Mouse (Mus musculus) urinary bladder, postnatal 25 days (tissue): ENCODE measurements around the gene Sgcg.
A peak's percentile ranks its signal among the peaks of the same experiment; 100 is the strongest.

ENCODE experiments used
- DNase-seq: peaks from one replicate; pipeline ENCODE4 v3.0.0; 2022; ENCODE audit warnings: low spot score

Sgcg gene

DNA sequence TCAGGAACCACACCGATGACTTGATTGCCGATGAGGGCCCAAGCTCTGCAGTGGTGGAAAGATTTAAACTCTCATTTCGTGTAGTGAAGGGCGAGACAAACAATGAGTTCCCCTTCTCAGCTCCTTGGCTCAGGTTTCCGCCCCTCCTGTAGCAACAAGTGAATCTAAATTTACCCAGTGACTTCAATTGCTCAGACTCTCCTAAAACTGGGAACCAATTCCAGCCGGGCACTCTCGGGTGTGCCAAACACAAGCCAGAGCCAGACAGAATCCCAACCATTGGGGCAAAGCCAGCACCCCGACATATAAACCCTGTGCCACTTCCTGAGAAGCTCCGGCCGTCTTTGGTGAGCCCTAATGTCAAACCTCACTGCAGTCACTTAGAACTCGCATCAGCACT is at the start of gene Sgcg:
Gene Sgcg (minus strand): TSS at position 139 of the 400 bp plus-strand sequence.
- DNase-seq = no peak

- DNase-seq = no peak
Measured at GRCm38 (mm10) chr14:61303969-61304609, 45.8 kb upstream of the Sgcg start.

- no peak for DNase-seq
Measured at GRCm38 (mm10) chr14:61302428-61302827, 44.1 kb upstream of the Sgcg start.

DNA sequence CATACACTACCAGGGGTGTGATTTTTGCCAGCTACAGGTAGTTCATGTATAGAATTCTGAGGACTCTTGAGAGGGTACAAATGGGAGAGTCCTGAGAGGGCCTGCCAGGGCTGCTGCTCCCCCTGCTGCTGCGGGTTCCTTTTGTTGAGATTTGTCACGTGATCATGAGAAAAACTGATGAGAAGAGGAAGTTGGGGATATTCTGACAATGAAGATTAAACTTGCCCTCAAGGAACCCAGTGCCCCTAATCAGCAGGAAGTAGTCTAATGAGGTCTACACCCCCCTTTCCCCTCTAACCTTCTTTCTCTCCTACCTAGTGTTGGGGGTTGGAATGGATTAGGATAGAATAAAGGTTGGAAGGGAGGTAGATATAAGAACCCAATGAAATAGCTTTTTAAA is 43.0 kb upstream of the Sgcg start:
- no peak for DNase-seq

DNA sequence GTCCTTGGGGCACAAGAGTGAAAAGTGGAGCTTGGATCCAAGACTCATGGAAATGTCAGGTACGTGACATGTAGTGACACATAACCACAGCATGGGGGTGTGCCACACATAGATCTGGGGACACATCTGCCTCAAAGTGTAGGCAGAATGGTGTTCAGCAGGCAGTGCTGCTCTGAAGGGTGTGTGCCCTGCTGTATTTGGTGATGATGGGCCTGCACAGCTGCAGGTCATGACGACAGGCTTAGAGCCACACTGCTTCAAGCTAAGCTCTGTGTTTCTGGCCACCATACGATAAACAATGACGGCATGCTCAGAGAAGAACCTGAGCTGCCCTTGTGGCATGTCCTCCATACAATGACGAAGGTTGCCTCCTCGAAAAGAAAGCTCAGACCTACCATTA is 41.5 kb upstream of the Sgcg start:
- DNase-seq = no peak

- DNase-seq = peak; percentile 32
Measured at GRCm38 (mm10) chr14:61294738-61295079, 36.4 kb upstream of the Sgcg start.

DNA sequence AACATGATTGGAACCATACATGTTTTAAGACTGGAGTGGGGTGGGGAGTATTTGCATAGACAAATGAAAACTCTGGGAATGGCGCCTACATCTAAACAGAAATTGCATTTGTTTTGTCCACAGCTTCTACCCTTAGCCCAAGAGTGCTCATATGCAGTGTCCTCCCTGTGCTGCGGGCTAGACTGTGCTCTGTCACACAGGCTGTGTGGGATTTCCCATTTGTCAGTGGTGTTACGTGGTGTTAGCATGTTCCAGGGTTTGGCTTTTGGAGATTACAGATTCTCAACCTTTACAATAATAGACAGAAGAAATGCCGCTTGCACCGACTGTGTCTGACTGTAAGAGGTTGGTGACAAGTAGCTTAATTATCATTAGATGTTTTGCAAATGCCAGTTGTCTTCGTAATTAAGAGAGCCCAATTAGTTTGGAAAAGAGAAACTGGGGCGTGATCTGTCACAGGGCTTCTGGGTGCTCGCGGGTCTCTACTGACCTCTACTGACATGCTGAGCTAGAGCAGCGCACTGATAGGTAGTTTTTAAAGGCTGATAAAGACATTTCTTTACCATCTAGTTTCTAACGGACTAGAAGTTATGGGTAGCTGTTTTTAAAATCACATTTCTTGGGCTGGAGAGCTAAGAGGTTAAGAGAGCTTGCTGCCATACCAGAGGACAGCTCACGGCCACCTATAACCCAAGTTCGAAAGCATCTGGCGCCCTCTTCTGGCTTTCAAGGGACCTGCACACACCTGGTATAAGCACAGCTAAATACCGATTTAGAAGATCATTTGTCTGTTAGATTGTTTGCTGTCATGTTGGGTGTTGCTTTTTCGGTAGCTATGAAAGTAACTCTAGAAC is 35.8 kb upstream of the Sgcg start:
- DNase-seq = peak; percentile 45

GRCm38 (mm10) chr14:61290664-61291063 is 32.4 kb upstream of the Sgcg start:
- DNase-seq = no peak

- no peak for DNase-seq
Measured at GRCm38 (mm10) chr14:61288606-61289286, 30.5 kb upstream of the Sgcg start.

GRCm38 (mm10) chr14:61278676-61279300 is 20.5 kb upstream of the Sgcg start:
- no peak for DNase-seq

GRCm38 (mm10) chr14:61277285-61277684 is 19.0 kb upstream of the Sgcg start:
- peak; percentile 48 for DNase-seq

DNA sequence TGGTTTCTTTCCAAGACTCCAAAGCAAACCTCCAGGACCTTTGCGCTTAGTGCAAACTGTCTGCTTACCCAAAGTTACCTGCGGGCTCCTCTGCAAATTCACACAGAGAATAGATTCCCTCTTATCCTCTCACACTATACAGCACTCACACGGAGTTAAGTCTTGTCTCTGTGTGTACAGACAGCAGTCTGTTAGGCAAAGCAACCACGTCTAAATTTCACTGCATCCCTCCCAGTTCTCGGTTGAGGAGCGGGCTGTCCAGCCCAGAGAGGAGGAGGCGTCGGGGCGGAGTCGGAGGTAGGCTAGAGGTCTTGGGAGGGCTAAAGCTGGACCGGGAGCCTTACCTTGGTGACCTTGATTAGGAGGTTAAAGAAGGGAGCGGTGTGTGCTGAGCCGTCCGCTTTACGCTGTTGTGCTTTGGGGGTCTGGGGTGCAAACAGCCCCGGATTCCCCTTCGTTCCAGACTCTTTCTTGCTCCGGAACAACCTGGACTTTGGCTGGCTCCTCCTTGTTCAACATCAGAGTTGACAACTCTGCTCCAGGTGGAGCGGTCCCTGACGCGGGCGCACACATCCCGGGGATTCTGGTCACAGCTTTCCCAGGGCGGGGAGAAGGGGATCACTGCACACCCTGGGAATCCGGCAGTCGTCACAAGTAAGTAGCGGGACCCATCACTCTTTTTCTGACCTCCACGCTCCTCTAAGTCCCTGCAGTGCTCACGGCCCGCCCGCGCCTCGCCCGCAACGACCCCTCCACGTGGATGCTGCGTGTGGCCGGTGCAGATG is 16.3 kb upstream of the Sgcg start:
- DNase-seq = no peak

DNA sequence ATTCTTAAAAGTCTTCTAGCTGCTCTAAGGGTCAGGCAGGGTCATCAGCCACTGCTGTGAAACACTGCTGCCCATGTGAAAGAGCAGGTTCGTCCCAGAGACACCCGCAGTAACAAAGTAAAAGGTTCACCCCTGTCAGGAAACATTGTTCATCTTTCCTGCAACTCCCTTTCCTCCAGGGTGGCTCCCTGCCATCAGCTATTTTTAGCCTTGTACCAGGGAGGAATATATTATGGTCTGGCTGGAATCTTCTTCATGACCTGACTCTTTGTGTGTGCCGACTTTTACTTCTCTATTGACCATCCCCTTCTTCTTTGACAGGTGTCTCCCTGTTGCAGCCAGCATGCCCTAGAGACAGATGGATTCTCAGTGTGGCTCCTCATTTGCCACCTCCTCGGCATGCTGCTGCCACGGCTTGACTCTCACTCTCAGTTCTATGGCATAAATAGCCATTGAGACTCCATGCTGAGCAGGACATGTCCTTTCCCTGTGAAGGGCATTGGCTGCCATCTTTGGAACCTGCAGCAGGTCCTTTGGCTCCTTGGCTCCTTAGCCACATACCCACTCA is 9.7 kb upstream of the Sgcg start:
- no peak for DNase-seq

- no peak for DNase-seq
Measured at GRCm38 (mm10) chr14:61259084-61259483, 794 bp upstream of the Sgcg start.

DNA sequence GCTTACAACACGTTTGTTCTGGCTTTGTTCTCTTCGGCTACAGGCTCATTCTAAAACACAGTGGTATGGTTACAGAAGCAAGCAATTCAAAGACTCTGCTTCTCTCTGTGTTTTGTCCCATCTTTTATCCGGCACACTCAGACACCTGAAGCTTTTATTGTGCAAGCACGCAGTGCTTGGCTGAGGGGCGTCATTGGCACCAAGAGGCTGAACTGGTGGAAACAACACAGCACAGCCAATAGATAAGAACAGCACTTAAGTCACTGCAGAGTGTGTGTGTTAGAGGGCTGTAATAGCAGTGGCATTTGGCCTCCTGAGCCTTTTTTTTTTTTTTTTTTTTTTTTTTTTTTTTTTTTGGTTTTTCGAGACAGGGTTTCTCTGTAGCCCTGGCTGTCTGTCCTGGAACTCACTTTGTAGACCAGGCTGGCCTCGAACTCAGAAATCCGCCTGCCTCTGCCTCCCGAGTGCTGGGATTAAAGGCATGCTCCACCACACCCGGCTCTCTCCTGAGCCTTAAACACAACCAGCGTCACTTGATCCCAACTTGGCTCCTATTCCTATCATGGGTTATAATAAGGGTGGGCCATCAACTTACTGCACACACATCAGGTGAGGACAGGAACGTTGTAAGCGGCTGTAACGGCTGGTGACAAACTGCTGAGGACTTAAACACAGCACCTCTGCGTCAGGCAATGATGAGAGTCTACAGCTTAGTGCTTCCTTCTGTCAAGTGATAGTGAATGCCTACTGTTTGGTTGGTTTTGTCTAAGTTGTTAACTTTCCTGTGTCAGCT is 5.5 kb downstream of the Sgcg start:
- no peak for DNase-seq

DNA sequence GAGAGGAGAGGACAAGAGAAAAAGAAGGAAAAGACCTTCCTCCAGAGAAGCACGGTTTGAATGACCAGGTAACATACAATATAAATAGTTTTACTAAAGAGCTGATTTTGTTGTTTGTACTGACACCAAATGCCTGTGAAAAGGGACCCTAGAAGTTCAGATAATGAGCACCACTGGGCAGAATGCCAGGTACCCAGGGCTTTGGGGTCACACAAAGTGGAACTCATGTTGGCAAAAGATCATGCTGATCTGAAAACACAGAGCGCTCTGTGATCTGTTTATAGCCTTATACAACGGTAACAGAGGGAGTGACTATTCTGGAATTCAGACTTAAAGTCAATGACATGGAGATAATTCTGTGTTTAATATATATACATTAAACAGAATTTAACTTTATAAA is 11.8 kb downstream of the Sgcg start:
- no peak for DNase-seq

DNA sequence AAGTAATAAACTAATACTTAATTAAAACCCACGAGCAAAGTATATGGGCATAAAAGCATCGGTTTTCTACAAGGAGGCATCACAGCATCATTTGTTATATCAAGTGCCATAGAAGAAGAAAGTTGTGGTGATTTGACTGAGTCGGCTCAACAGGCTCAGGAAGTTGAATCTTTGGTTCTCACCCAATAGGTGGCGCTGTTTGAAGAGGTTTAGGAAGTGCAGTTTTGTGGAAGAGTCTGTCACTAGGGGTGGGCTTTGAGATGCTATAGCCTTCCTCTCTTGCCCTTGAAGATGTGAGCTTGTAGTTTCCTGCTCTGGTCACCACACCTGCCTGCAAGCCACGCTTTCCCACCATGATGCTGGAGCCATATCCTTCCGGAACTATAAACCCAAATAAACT is 15.7 kb downstream of the Sgcg start:
- no peak for DNase-seq

DNA sequence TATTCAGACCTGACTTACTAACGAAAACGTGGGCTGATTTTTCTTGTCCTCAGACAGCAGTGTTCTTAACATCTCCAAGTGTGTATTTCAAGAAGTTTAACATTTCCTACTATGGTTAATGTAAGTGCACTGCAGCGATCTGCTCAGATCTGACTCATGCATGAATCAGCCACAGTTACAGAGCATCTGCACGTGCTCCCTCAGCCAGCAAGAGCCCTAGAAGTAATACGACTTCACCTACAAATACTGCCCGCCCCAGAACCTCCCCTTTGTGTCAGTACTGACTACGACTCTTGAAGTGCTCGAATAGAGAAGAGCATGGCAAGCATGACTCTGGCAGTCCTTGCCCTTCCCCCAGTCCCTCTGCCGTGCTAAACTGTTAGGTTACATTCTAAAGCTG is 19.5 kb downstream of the Sgcg start:
- DNase-seq = no peak

DNA sequence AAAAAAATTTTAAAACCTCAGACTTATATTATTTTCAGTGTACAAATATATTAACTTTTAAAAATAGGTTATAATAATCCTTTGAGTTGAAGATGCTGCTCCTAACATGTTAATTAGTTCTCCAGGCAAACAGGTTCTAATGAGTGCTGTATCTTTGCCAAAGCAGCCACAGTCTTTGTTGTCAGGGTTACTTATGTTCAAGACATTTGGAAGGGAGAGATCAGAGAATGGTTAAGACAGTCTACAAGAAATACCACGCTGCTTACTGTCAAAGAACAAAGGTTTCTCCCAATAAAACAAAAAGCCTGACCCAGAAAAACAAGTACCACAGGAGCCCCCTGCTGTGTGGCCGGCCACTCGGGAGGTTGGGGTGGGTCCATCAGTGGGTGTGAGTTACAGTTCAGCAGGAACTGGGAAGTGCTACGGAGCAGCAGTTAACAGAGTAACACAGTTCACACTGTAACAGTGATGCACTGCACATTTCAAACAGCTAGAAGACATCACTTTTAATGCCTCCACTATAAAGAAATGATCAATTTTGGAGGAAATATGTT is 21.1 kb downstream of the Sgcg start:
- no peak for DNase-seq

- DNase-seq = no peak
Measured at GRCm38 (mm10) chr14:61235846-61236474, 22.3 kb downstream of the Sgcg start.
